Mouse (Mus musculus) retina, postnatal 7 days (tissue): ENCODE measurements around the gene Gpr146.
"Not testable (repeated sequence)": the region's sequence is repeated elsewhere in the genome, so short reads cannot be mapped to it uniquely, and the experiment has no call there.

Experiments
- DNase-seq: peaks from one replicate; pipeline ENCODE4 v3.0.0-alpha.2; 2012; ENCODE audit warnings: low read depth, low spot score

Gene Gpr146

DNA sequence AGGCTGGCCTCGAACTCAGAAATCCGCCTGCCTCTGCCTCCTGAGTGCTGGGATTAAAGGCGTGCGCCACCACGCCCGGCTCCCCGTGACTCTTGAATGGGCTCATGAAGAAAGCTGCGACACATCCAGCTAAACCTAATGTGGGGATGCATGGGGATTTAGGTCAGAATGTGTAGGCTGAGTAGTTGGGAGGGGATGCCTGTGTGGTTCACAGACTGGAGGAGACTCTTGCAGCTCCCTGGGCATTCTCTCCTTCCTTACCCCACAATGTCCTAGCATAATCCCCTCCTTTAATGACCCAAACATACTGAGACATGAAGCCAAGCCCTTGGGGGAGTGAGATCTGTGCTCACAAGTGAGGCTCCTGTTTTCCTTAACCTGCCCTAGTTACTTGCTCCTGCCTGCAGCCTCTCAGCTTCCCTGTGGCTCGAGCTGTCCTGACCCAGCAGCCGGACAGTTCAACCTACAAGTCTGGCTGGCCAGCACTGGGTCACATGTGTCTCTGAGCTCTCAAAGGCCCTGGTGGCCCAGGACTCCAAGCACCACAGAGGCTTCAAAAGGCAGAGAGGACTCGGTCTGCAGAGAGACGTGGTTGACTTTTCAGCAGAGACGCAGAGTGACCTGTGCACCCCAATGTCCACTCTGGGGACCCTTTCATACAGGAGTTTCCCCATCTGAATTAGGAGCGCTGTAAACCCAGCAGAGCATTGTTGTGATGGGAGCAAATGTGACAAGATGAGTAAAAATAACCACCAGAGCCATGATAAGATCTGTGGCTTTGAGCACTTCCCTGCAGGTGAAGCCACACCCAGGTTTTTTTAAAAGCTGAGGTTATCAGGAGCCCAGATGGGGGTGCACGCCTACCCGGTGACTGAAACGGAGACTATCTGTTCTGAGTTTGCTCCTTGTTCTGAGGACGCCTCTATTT is 4.4 kb downstream of the Gpr146 start:
- no peak for DNase-seq

DNA sequence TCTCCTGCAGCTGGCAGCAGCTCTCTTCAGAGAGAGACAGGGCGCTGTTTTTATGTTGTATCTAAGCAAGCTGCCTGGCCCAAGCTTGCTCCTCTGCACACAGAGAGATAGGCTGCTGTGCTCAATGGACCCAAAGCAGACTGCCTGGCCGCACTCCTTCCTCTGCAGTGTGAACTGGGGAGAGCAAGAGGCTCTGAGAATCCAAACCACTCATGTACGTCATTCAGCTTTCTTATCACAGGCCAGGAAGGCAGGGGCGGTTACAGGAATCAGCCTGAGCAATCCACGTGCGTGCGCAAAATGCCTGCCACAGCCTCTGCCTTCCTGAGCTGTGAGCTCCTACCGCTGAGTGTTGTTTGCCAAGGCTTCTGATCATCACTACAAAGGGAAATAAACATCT is 5.3 kb downstream of the Gpr146 start:
- DNase-seq = no peak

DNA sequence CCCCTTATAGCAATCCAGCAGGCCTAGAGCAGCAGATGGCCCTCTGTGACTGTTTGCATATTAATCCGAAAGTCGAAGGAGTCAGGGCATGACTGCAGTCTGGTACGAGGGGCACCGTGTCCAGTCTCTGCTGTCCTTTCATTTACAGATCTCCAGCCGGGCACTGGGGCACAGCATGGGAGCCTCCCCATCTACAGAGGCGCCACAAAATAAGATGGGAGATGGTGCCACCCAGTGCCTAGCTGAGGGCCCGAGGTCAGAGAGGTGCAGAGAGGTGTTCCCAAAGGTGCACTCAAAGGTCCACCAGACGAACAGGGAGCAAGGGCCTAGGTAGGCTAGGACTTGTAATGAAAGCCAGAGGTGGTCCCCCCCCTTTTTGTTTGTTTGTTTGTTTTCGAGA is 5.7 kb downstream of the Gpr146 start:
- no peak for DNase-seq

DNA sequence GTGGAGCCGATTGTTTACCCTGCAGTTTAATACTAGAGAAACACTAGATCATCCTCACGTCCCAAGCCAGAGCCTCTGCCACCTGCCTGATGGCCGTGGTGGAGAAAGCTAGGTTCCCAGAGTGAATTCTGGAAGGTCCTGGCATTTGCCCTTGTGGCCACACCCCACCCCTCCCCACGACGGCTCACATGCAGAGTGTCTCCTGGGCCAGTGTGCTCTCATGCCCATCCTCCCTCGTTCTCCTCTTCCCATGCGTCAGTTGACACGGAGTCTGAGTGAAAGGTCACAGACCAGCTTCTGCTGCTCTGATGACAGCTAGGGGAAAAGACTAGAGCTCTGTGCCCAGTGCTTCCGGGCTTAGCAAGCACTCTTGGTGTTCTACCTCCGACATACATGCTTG is 7.0 kb downstream of the Gpr146 start:
- no peak for DNase-seq

DNA sequence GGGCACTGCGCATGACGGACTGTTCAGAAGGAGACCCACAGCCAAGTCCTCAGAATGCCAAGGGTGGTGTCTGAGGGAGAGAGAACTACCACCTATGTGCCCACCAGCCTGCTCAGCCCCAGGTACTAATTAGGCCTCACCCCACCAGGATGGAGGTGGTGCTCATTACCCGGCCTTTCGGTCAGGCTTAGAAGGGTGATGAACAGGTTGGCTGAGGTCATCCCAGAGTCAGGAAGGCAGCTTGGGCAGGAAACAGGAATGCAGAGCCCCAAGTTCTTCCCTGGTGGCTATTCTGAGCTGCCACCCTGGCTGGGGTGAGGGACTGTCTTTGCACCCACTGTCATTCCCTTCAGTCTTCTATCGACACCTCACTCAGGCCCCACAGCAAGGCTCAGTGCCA is 8.6 kb downstream of the Gpr146 start:
- DNase-seq = no peak

DNA sequence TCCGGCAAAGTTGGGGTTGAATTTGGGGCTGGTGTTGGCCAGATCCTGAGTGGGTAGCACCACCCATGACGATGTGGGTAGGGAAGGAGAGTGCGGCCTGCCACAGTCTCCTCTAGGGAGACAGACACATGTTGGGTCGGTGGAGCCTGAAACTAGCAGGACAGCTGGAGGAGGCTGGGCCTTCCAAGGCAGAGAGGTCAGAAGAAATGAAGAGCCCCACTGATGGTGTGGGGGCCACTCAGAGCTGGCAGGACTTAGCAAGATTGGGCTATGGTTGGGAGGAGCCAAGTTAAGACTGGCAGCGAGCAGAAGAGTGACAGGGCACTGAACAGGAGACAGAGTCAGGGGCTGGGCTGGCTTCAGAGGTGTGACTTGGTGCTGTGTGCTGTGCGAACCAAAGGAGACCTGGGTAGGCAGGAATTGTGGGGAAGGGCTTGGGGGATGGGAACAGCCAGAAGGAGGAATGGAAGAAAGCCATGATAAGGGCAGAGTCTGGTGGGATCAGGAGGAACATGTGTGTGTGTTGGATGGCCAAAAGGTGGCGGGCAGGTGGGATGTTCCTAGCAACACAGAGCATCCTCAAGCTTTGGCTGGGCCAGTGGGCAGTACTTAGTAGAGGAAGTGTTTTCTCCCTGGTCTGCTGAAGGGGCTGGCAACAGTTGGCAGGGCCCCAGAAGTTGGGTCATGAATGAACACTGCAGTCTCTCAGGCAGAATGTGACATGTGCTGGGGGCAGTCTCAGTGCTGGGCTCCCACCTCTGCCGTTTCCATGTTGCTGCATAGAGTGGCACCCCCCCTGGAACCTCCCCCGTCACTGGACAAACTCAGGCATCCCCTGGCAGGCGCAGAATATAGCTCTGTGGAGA is 10.1 kb downstream of the Gpr146 start:
- no peak for DNase-seq

DNA sequence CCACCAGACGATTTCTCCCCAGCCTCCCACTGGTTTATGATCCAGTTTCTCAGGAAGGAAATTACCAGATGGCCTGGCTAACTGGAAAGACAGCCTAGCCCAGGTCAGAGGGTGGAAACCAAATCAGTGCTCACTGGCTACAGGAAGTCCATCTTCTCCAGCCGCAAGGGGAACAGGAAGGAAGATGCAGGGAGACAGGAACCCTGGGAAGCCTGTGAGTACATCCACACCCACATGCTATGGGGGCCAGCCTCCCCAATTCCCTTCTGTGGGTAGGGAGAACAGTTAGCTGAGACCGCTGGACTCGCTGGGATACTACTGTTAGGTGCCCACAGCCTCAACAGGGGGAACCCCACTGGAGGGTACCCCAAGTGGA is 10.7 kb downstream of the Gpr146 start:
- no peak for DNase-seq

DNA sequence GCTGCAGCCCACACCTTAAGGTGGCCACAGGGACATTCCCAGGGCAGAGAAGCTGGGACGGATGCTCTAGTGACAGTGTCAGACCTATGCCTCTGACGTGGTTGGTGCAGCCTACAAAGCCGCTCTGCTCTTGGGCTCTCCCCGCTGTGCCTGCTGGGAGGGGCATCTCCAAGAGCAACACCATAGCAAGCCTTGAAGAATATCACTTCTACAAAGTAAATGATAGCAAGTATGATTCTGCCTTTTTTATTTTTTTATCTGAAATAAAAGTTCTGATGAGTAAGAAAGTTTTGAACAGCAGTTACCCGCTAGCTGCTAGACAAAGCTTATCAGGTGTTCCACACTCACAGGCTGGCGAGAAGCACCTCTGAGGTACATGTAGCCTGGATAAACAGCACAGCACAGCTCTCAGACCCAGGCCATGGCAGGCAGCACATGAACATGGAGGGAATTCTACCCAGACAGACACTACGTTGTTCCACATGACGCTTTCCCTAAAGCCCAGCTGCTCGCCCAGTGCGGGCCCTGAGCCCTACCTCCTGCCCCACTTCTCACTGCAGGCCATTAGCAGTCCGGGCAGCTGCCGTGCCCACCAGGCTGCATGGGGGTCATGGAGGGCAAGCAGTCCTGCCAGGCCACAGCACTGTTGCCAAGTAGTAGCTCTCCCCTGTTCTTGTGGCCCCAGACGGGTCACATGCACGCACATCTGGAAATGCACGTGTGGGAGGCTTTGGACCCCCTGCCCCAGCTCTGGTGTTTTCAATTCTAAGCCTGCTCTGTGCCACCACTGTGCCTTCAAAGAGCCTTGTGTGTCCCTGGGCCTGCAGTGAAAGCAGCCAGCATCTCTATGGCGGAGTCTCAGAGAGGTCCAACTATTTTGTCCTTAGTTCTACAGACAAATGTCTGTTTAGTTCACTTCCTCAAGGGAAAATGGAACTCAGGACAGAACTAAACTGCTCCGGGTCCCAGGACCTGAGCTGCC is 11.5 kb downstream of the Gpr146 start:
- no peak for DNase-seq

DNA sequence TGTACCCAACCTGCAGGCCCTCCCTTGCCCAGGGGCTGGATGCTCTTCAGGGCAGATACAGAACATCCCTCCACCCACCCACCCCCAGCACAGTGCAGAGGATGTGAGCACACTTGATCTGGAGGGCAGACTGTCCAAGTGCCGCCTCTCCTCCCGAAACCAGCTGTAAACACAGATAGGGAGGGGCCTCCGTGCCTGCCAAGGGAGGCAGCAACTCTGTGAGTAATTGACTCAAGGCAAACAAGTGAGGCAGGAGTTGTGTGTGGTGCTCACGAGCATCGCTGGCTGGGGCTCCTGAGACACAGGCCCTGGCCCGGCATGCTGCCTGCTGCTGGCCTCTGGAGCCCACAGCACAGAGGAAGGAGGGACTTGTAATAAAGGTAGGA is 12.2 kb downstream of the Gpr146 start:
- DNase-seq = no peak

DNA sequence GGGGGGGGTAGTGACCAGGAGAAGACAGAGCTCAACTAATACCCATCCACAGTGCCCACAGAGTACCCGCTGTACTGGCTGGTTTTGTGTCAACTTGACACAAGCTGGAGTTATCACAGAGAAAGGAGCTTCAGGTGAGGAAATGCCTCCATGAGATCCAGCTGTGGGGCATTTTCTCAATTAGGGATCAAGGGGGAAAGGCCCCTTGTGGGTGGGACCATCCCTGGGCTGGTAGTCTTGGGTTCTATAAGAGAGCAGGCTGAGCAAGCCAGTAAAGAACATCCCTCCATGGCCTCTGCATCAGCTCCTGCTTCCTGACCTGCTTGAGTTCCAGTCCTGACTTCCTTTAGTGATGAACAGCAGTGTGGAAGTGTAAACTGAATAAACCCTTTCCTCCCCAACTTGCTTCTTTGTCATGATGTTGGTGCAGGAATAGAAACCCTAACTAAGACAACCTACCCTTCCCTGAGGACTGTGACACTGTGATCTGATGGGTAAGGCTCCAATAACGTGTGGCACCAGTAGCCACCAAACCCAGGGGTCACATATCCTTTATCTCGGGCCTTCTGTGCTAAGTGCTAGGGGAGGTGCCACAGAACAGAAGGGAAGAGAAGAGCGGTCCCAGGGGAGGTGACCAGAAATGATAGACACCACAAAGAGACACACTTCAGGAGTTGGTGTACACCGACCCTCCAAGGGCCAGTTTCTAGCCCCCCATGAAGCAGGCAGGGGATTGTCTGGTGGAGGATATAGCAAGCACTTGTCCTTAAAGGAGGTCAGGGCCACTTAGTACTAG is 13.0 kb downstream of the Gpr146 start:
- not testable (repeated sequence) for DNase-seq

DNA sequence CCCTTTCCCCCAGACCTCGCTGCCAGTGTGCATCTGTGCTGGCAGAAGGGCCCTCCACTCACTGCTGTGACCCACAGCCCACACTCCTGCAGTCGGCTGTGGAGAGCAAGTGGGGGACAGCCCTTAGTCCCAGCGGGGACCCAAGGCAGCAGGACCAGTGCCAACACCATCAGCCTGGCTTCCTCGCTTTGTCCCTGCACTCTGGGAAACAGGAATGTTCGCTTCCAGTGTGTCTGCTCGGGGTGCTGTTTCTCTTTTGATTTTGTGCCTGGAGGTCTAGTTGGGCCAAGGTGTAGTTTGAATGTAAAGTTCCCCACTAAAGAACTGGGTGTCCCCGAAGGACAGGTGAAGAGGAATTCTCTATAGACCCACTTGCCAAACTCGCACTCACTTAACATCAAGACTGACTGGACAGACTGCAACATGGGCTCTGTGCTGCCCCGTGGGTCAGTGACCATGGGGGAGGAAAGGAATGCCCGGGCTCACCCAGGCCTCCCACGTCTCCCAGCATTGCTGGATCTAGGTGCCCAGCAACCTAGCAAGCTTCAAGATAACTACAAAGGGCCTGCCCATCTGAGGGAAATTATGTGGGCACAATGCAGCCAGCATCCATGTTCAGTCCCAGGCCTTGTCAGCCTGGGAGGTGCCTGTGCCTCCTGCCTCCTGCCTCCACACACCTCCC is 14.0 kb downstream of the Gpr146 start:
- no peak for DNase-seq

DNA sequence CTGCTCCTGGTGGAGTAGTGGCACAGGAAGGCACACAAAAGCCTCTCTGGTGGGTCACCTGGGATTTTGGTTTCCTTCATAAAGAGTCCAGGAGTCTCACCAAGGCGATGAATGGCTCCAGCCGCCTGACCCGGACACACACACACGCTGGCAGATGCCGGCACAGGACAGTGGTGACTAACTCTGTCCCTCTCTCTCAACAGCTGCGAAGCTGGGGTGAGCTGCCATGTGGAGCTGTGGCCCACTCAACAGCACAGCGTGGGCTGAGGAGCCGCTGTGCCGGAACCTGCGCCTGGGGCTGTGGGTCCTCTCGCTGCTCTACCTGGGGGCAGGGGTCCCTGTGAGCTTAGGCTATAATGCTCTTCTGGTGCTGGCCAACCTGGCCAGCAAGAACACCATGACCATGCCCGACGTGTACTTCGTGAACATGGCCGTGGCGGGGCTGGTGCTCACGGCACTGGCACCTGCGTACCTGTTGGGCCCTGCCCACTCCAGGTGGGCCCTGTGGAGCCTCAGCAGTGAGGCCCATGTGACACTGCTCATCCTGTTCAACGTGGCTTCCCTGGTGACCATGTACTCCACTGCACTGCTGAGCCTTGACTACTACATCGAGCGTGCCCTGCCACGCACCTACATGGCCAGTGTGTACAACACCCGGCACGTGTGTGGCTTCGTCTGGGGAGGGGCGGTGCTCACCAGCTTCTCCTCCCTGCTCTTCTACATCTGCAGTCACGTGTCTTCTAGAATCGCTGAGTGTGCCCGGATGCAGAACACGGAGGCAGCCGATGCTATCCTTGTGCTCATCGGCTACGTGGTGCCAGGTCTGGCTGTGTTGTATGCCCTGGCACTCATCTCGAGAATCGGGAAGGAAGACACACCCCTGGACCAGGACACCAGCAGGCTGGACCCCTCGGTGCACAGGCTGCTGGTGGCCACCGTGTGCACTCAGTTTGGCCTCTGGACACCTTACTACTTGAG is 15.0 kb downstream of the Gpr146 start:
- DNase-seq = no peak

DNA sequence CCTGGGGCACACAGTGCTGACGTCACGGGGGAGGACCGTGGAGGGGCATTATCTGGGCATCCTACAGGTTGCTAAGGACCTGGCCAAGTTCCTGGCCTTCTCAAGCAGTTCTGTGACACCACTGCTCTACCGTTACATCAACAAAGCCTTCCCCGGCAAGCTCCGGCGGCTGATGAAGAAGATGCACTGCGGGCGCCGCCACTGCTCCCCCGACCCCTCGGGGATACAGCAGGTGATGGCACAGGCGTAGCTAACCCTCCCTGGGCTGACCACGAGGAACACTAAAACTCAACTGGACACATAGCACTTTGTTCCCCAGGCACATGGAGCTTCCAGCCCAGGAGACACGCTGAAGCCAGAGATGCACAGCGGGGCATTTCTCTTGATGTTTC is 15.7 kb downstream of the Gpr146 start:
- no peak for DNase-seq

DNA sequence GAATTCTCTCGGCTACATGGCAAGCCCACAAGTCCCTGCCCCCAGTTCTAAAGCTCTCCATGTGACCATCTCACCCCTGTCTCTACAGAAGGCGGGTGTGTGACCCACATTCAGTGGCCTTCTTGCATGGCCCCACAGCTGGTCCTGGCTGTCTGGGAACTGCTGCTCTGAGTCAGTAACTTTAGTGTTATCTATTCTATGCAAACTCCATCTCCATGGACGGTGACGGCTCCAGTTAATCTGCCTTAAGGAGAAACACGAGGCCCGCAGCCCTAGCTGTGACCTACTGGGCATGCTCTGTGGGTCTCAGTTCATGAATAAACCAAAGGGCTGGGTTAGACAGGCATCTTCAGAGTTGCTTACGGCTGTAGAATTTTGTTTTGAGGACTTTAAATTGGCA is 16.9 kb downstream of the Gpr146 start:
- no peak for DNase-seq

DNA sequence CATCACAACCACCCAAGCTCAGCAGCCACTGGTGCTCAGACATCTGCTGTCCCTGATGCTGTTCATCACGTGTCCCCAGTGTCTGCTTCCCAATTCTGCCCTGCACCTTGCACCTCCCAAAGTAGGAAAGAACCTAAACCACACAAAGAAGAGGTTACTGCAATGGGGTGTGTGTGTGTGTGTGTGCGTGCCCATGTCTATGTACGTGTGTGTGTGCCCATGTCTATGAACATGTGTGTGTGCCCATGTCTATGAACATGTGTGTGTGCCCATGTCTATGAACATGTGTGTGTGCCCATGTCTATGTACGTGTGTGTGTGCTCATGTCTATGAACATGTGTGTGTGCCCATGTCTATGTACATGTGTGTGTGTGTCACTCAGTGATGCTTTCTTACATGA is 18.0 kb downstream of the Gpr146 start:
- no peak for DNase-seq

DNA sequence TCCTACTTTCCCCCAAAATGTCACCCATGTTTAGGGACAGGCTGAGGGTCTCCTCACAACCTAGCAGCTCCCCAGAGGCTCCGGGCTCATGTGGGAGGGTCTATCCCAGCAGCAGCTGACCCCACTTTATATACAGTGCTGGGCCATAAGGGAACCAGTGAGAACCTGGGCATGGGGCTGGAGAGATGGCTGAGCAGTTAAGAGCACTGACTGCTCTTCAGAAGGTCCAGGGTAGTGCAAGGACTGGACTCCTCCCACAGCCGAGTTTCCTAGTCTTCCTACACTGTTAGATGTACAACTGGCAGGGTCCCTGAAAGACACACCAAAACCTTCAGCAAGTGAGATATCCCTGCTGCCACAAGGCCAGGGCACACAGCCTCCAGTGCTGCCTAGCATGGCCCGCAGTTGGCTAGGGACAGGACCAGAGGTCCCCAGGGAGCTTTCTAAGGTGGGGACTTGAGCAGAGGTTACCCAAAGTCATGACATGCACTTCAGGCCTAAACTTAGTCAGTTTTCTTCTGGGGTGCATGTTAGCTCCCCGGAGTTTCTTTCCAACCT is 19.9 kb downstream of the Gpr146 start:
- no peak for DNase-seq

DNA sequence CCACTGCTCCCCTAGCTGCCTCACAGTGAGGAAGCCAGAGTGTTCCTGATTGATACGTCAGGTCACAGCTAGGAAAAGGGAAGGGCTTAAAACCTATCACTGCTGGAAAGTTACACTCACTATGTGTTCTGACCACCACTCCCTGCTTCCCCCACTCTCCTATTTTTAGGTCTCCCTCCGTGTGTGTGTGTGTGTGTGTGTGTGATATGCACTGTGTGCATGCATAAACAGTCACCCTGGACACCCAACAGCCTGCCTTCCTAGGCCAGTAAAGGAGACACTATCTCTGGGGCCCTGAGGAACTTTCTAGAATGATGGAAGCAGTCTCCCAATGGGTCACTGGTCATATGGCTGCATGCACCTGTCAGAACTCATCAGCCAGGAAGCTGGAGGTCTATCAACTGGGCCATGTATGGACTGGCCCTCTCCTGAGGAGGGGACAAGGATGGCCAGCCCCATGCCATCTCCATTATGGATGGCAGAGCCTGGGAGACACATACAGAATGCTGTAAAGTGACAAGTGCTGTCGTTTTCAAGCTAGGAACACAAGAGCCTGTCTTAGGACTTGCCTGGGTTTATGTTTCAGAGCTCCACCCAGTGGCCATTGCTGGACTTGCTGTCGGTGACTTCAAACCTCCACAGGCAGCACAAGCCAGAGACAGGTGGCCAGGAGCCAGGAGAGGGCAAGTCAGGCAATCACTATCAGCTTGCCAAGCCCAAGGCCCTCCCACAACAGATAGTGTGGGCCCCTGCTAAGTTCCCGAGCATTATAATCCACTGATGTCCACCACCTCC is 20.7 kb downstream of the Gpr146 start:
- DNase-seq = peak; percentile 87

DNA sequence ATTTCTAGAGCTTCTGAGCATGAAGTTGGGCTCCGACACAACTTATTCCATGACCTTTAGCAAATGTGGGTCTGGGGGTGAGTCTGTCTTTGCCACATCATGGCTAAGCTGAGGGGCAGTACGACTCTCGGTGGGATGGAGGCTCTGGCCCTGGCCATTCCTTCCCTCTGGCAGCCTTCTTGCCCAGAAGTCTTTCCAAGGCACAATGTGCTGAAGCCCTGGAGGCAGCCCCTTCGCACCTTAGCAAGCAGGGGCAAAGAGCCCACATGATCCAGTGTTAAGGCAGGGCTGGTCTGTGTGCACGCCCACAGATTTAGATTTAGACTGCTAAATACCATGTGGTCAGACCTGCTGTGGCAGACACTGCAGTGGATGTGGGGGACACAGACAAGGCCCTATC is 21.3 kb downstream of the Gpr146 start:
- no peak for DNase-seq
